Mouse (Mus musculus) E14TG2a.4 (cell line): ENCODE data around the gene Mslnl.

Experiments
- CTCF ChIP-seq: conservative IDR thresholded peaks from 2 replicates; pipeline ENCODE4 v1.5.1; 2014; ENCODE audit warnings: low read length
- NANOG ChIP-seq: IDR thresholded peaks from 2 replicates; pipeline ENCODE4 v1.6.1; 2014; ENCODE audit warnings: borderline replicate concordance, low read length, mixed read lengths
- POU5F1 ChIP-seq: IDR thresholded peaks from 2 replicates; pipeline ENCODE4 v1.6.1; 2014; ENCODE audit warnings: low read length, borderline replicate concordance

- TF ChIP-seq CTCF (peak; percentile 40), POU5F1 (no peak), NANOG (no peak)
Observed at GRCm38 (mm10) chr17:25700863-25701496, 34.9 kb upstream of the Mslnl start.
